Mouse (Mus musculus): ENCODE data around the gene Galntl6. TPM values are rescaled to one million over a fixed set of nuclear protein-coding genes. Genes with fewer than 3 reads are reported as not detected.

The Galntl6 gene
- total and polyA plus RNA-seq, 2 experiments from 2014 or later: 17.5 to 24.3 TPM

DNA sequence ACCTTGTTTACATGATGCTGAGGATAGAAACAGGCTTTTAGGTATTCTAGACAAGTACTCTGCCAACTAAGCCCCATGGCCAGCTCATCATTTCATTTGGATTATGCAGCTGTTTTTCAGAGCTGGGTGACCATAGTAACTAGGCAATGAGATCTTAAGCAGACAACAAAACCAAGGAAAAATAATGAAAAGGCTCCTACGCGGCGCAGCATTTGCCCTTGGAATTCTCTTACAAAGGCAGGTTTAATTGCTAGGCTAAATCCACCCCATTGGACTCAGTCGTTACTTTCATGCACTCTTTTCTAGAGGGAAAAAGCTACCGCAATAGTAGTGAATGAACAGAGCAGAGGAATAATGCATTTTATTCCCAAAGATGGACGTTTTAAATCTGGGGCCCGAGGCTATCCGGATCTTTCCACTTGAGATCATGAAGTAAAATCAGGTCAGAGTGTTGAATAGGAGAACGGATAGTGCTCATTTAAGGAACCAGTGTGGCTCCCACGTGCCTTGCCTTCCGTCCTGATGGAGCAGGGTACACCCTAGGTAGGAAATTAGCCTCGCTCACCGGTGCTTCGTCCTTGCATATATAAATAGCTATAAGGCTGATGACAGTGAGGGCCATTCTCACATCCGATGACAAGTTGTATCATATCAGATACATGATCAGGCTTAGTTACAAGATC lies 1076.1 kb downstream of the Galntl6 start:
- Histone ChIP-seq H3K9ac (replicated peaks; ENCODE audit: low read length, poor library complexity, severe bottlenecking) (no peak overlapping the region), H3K4me2 (ENCODE audit: low read depth, low read length, poor library complexity, severe bottlenecking) (peak overlapping the region; percentile 31; the same call in 1 of the 2 replicates)
- 31% methylated on average over 15 of the region's 15 CpGs for WGBS

DNA sequence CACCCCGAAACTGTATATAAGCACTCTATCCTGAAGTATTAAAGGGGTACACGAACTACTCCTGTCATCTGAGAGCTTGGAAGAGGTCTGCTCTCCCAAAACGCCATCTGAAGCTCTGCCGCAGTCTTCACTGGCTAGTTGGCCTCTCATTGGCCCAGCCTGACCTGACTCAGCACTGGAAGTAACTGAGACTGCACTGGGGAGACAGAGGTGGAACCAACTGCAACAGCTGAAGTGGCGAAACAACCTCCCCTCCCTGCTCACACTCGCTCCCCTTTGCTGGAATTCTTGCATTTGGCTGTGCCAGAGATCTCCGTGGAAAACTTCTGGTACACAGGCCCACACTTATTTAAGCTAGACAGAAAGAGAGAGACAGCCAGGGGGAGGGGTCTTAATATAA lies 1089.3 kb downstream of the Galntl6 start:
- Histone ChIP-seq H3K9ac (replicated peaks; ENCODE audit: low read length, poor library complexity, severe bottlenecking) (no peak overlapping the region), H3K4me2 (ENCODE audit: low read depth, low read length, poor library complexity, severe bottlenecking) (no peak overlapping the region), H3K4me1 (ENCODE audit: insufficient read depth, low read length) (no peaks in the 10 kb centered on the region), H3K9me3 (ENCODE audit: low read length) (no peaks in the 10 kb centered on the region), H3K27me3 (ENCODE audit: insufficient read depth, low read length) (no peaks in the 10 kb centered on the region), H3K4me3 (ENCODE audit: low read depth, low read length) (no peak overlapping the region), H3K36me3 (ENCODE audit: insufficient read depth, low read length) (no peaks in the 10 kb centered on the region), H3K27ac (ENCODE audit: low read depth, low read length) (no peak overlapping the region)
- no peak for TF ChIP-seq CTCF (IDR thresholded peaks at IDR 0.05)
- DNase-seq (ENCODE audit: low spot score) (no peak), ATAC-seq (ENCODE audit: low FRiP score) (no peak)
- 79% methylated on average over 7 of the region's 7 CpGs for WGBS

More for the DNA sequence above, 1076.1 kb downstream of the Galntl6 start:
- no peak overlapping the region for H3K27ac ChIP-seq (ENCODE audit: low read depth, low read length)
- no peaks in the 10 kb centered on the region for H3K27me3 ChIP-seq (ENCODE audit: insufficient read depth, low read length)
- no peaks in the 10 kb centered on the region for H3K36me3 ChIP-seq (ENCODE audit: insufficient read depth, low read length)
- no peaks in the 10 kb centered on the region for H3K9me3 ChIP-seq (ENCODE audit: low read length)
- DNase-seq (ENCODE audit: low spot score) (no peak), ATAC-seq (ENCODE audit: low FRiP score) (peak; percentile 23; the same call in 1 of the 2 replicates)
- TF ChIP-seq CTCF (IDR thresholded peaks at IDR 0.05): no peak
- no peaks in the 10 kb centered on the region for H3K4me1 ChIP-seq (ENCODE audit: insufficient read depth, low read length)
- H3K4me3 ChIP-seq (ENCODE audit: low read depth, low read length): no peak overlapping the region

DNA sequence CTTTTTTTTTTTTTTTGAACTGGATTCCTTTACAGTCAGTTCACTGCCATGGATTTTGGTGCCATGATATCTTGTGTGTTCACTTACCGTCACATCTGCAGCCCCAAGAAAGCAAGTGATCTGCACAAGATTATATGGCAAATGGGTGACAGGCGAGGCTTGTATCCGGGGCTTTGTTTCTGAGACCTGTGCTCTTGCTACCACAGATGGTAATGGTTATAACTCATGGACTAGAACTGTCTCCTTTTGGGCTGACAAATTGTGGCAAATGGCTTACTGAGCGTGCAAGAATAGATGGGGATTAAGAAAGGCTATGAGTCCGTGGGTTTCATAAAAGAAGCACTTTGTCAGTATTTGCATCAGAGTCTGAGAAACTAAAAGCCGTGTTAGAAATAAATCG lies 1096.4 kb downstream of the Galntl6 start:
- Histone ChIP-seq H3K4me1 (ENCODE audit: insufficient read depth, low read length) (no peaks in the 10 kb centered on the region), H3K27ac (ENCODE audit: low read depth, low read length) (no peak overlapping the region), H3K4me3 (ENCODE audit: low read depth, low read length) (no peak overlapping the region), H3K9me3 (ENCODE audit: low read length) (no peaks in the 10 kb centered on the region), H3K9ac (replicated peaks; ENCODE audit: low read length, poor library complexity, severe bottlenecking) (no peak overlapping the region), H3K4me2 (ENCODE audit: low read depth, low read length, poor library complexity, severe bottlenecking) (no peak overlapping the region), H3K36me3 (ENCODE audit: insufficient read depth, low read length) (no peaks in the 10 kb centered on the region), H3K27me3 (ENCODE audit: insufficient read depth, low read length) (no peaks in the 10 kb centered on the region)
- ATAC-seq (ENCODE audit: low FRiP score) (no peak), DNase-seq (ENCODE audit: low spot score) (no peak)
- WGBS: 56% methylated on average over 7 of the region's 7 CpGs
- TF ChIP-seq CTCF (IDR thresholded peaks at IDR 0.05): no peak

DNA sequence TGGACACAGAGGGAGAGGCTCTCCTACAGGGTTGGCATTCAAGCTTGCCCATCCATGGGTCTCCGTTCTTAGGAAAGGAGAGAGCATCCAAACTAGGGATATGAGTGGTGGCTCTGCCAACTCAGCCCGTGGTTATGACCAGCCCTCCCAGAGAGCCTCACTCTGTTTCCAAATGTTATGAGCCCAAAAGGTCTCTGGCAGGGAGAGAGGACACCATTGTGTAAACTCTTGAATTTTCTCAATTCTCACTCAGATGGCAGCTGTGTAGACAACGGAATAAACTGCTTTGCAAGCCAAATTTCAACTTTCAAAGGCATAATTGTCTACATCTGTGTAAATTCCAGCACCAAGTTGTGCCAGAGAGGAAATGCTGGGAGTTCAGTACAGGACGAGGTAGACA lies 1105.4 kb downstream of the Galntl6 start:
- Histone ChIP-seq H3K4me3 (ENCODE audit: low read depth, low read length) (no peak overlapping the region), H3K9me3 (ENCODE audit: low read length) (no peaks in the 10 kb centered on the region), H3K27me3 (ENCODE audit: insufficient read depth, low read length) (no peaks in the 10 kb centered on the region), H3K27ac (ENCODE audit: low read depth, low read length) (no peak overlapping the region), H3K4me1 (ENCODE audit: insufficient read depth, low read length) (no peaks in the 10 kb centered on the region), H3K9ac (replicated peaks; ENCODE audit: low read length, poor library complexity, severe bottlenecking) (no peak overlapping the region), H3K36me3 (ENCODE audit: insufficient read depth, low read length) (no peaks in the 10 kb centered on the region), H3K4me2 (ENCODE audit: low read depth, low read length, poor library complexity, severe bottlenecking) (no peak overlapping the region)
- ATAC-seq (ENCODE audit: low FRiP score) (no peak), DNase-seq (ENCODE audit: low spot score) (no peak)
- no peak for TF ChIP-seq CTCF (IDR thresholded peaks at IDR 0.05)
- WGBS: 75% methylated on average over 4 of the region's 4 CpGs

DNA sequence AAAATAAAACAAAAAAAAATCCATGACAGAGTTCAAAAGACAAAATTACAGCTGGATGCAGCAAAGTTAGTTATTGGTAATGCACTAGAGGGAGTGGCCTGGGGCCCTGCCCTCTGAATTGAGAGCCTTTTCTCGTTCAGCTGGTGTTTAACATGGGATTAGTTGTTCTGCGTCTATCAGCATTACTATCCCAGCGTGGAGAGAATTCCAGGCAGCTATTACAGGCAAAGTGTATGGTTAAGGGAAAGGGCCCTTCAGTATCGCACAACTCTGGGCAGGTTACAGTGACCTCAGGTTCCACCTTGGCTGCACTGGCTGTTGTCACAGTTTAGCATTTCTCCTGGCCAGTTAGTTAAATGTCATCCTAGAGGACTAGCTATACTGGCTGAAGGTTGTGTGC lies 1107.3 kb downstream of the Galntl6 start:
- no peak for DNase-seq (ENCODE audit: low spot score)
- ATAC-seq (ENCODE audit: low FRiP score): no peak
- no peaks in the 10 kb centered on the region for H3K9me3 ChIP-seq (ENCODE audit: low read length)
- H3K36me3 ChIP-seq (ENCODE audit: insufficient read depth, low read length): no peaks in the 10 kb centered on the region
- H3K4me1 ChIP-seq (ENCODE audit: insufficient read depth, low read length): no peaks in the 10 kb centered on the region
- no peak overlapping the region for H3K9ac ChIP-seq (replicated peaks; ENCODE audit: low read length, poor library complexity, severe bottlenecking)
- no peak for TF ChIP-seq CTCF (IDR thresholded peaks at IDR 0.05)
- H3K4me2 ChIP-seq (ENCODE audit: low read depth, low read length, poor library complexity, severe bottlenecking): no peak overlapping the region
- no peak overlapping the region for H3K4me3 ChIP-seq (ENCODE audit: low read depth, low read length)
- no peaks in the 10 kb centered on the region for H3K27me3 ChIP-seq (ENCODE audit: insufficient read depth, low read length)
- H3K27ac ChIP-seq (ENCODE audit: low read depth, low read length): no peak overlapping the region
- 52% methylated on average over 4 of the region's 4 CpGs for WGBS

DNA sequence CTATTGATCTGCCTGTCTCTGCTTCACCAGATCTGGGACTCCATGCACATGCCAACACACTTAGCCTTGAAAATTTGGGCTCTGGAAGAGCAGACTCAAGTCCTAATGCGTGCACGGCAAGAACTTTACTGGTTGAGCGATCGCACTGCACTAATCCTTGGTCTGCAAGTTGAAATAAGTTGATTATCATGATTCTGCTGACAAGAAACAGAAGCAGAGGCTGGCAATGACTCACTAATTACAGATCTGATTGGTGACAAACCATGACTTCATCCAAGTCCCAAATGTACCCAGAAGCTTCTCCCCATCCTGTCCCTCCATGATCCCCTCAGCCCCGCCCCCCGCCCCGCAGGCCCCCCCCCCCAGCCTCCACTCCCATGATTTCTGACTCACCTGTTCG lies 1108.6 kb downstream of the Galntl6 start:
- DNase-seq (ENCODE audit: low spot score): no peak
- no peaks in the 10 kb centered on the region for H3K36me3 ChIP-seq (ENCODE audit: insufficient read depth, low read length)
- WGBS: 78% methylated on average over 8 of the region's 8 CpGs
- H3K9me3 ChIP-seq (ENCODE audit: low read length): no peaks in the 10 kb centered on the region
- no peak overlapping the region for H3K4me3 ChIP-seq (ENCODE audit: low read depth, low read length)
- no peak for TF ChIP-seq CTCF (IDR thresholded peaks at IDR 0.05)
- no peak overlapping the region for H3K9ac ChIP-seq (replicated peaks; ENCODE audit: low read length, poor library complexity, severe bottlenecking)
- ATAC-seq (ENCODE audit: low FRiP score): no peak
- H3K27me3 ChIP-seq (ENCODE audit: insufficient read depth, low read length): no peaks in the 10 kb centered on the region
- no peak overlapping the region for H3K4me2 ChIP-seq (ENCODE audit: low read depth, low read length, poor library complexity, severe bottlenecking)
- H3K27ac ChIP-seq (ENCODE audit: low read depth, low read length): no peak overlapping the region
- no peaks in the 10 kb centered on the region for H3K4me1 ChIP-seq (ENCODE audit: insufficient read depth, low read length)
